Mouse (Mus musculus) erythroblast, embryonic 14.5 days (primary cell): Measurements from ENCODE around the gene Ntrk3.

Experiments used
- GATA1 ChIP-seq: IDR thresholded peaks from 2 replicates; pipeline ENCODE4 v1.6.1; 2012; ENCODE audit warnings: low read length, inconsistent platforms, mixed read lengths
- TAL1 ChIP-seq: IDR thresholded peaks from 3 replicates; pipeline ENCODE4 v1.6.1; 2012; ENCODE audit warnings: low read length, inconsistent platforms, mixed read lengths

DNA sequence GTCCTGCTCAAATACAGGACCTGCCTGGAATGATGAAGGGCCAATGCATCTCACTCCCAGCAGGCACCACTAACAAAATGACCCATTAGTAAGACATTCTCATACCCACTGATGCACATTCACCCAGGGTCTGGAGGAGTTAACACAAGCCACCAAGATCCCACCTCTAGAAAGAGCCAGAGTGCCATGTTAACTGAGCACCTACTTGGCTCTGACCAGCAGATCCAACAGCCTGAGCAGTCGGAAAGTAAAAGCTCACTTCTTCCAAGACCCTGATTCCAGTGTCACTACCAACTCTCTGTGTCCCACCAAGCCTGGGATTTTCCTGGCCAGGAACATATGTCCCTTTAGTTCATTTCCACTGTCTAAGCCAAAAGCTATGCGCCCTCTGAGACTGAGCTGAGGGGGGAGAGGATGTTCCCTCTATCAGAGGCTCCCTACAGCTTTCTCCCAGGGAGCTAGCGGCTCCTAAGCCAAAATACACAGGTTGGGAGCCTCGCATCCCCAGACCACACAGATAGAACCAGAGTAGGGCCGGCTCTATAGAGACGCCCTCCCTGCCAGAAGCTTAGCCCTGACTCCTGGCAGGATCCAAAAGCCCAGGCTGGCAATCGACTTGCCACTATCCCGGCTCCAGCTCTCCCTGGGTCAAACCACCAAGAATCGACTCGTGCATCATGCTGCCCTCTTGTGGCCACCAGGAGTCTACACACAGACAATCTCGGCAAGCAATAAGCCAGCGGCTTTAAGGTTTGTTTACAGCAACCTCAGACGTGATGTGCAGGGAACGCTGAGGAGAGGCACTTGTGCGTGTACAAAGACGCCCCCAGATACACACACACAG is 169.2 kb downstream of the Ntrk3 start:
- no peak for TF ChIP-seq GATA1
- TF ChIP-seq TAL1 = no peak
